Mouse (Mus musculus) kidney, adult 11 months (tissue): Measurements from ENCODE around the gene Tmem132d.

Experiments used
- DNase-seq: peaks from one replicate; pipeline ENCODE4 v3.0.0; 2022

The Tmem132d gene

DNA sequence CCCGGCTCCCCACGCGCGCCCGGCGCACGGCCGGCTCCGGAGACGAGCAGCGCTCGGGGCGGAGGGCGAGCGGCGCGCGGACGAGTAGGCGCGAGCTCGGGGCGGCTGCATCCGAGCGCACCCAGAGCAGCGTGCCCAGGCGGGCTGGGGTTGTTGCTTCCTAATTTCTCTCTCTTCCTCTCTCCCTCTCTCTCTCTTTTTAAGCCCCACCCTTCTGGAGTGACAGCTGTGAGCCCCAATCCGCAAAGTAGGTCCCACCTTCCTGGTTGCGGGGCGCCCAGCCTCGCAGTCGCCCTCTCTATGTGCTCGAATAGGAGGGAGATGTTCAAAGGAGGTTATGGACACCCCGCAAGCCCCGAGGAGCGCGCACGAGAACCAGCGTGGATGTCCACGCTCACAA lies at the start of gene Tmem132d:
Gene Tmem132d, minus strand, starts transcription at position 162 of the 400 bp plus-strand sequence.
- DNase-seq, result no peak

DNA sequence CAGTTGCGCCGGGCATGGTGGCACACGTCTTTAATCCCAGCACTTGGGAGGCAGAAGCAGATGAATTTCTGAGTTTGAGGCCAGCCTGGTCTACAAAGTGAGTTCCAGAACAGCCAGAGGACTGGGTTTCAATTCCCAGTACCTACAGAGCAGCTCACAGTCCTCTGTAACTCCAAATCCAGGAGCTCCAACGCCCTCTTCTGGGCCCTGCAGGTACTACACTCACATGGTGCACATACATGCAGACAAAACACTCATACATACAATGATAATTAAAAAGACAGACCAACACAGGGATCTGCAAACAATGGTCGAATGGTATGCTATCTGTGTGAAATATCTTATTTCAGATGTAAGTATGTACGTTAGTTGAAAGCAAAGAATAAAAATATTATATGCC lies 47.9 kb upstream of the Tmem132d start:
- DNase-seq, result no peak

DNA sequence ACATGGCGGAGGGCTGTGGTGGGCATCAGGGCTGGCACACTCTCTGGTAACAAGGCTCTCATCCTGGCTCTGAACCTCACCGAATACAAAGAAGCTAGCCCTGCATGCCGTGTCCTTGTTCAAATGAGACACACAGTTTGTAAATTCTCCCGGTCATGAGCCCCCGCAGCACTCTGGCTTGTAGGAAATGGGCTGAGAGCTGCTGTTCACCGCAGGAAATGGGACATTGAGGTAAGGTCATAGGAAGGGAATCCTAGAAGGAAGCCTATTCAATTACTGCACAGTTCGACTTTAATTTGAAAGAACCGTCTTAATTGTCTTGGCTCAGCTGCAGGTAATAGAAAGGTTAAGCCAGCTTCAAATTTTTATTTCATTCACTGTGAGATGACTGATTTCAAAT lies 42.5 kb upstream of the Tmem132d start:
- DNase-seq, result no peak

DNA sequence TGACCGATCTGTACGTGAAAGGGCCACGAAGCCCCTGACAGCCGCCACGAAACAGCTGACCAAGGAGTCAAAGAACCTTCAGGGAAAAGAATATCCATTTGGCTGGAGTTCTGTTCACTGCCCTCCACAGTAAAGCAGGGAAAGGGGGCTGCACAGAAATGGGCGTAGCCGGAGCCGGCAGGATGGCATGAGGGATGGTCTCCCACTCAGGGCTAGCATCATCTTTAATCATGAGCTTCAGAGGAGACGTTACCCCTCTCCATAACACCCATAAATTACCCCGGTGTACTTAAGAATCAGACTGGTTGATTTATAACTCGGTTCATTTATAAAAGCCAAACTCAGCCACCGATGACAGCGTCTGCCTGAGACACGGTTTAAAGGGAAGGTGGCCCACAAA lies 36.9 kb upstream of the Tmem132d start:
- DNase-seq, result no peak

DNA sequence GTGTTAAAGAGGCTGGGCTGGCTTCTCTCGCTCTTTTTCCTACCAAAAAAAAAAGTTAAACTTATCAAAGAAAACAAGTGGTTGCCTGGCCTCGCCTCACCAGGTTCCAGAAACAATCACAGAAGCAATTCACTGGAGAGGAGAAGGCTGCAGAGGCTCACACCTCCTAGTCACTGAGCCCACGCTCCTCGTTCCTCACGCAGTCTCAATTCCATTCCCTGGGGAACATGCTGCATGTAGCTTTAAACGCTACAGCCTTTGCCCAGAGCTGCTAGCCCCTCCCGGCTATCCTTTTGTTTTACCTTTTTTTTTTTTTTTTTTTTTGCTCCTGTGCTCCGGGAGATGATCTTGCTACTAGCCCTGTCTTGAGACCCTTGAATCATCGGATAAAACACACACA lies 31.6 kb upstream of the Tmem132d start:
- DNase-seq, result no peak

DNA sequence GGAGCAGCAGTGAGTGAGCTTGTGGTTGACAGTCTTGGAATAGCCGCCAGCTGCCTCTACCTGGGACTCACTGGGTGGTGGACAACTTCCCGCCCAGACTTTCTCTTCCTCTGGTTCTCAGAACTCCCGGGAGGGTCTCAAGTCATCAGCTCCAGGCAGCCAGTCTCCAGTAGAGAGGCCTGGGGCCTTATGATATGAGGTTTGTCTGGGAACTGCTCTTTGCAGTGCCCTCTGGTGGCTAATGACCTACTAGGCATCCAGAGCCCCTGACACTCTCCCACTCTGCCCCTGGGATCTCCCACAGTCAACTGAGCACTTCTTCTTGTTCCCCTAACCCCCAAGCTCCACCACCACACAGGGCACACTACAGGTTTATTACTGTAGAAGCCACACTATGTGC lies 27.7 kb upstream of the Tmem132d start:
- no peak for DNase-seq

DNA sequence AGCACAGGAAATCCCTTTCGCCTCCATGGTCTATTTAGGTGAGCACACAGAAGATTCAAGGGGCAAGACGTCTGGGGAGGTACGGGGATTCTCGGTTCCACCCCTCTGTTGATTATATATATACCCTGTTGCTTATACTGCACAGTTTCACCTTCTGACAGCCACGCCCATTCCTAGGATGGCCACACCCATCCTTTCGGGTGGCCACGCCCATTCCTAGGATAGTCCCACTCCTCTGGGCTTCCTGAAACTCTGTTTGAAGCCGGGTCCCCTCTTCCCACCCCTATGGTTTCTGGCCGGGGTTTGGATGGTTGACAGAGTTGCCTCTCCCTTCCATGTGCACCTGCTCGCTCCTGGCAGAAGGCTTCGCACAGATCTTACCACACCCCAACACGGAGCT lies 22.9 kb upstream of the Tmem132d start:
- no peak for DNase-seq

DNA sequence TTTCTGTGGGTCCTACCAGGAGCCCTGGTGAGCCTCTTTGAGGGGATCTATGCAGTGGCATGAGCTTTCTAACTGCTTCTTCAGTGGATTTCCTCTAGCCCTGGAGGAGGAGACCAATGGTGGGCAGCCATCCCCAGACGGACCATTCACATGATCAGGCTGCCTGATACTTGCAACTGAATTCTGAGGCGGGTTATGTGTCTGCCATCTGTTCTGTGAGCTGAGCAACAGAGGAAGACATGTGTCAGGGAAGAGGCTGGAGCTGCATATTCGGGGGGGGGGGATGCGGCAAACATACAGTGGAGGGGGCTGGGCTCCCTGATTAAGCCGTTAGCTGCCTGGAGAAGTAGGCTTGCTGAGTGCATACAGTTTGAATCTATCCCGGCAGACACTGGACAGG lies 19.3 kb upstream of the Tmem132d start:
- no peak for DNase-seq

DNA sequence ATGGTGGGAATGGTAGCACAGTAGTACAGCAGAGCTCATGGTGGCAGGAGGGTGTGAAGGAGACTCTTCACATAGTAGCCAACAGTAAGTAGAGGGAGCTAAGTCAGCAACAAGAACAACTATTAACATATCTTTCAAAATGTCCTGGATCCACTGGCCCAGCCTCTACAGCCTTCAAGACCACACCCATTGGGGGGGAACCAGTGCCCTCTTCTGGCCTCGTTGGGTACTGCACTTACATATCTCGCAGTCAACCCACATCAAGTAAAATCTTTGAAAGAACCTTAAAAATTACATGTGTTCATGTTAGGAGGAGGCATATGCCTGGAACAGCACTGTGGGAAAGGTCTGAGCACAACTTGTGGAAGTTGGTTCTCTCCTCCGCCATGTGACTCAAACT lies 17.9 kb upstream of the Tmem132d start:
- no peak for DNase-seq

DNA sequence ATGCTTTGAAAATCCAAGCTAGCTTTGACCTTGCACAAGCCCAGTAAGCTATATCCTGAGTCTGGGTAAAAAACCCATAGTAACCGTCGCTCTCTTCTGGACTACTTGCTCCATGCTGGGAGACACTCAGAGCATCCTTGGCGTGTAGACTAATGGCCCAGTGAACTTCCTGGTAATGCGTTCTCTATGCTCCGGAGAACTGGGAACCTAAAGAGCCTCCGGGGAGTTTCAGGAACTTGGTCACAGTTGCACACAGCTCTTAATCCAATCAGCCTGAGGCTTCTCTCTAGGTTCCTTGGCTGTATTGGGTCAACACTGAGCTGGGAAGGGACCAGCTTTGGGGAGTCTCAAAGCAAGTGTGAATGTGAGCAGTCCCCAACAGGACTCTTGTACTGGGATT lies 12.0 kb upstream of the Tmem132d start:
- no peak for DNase-seq

DNA sequence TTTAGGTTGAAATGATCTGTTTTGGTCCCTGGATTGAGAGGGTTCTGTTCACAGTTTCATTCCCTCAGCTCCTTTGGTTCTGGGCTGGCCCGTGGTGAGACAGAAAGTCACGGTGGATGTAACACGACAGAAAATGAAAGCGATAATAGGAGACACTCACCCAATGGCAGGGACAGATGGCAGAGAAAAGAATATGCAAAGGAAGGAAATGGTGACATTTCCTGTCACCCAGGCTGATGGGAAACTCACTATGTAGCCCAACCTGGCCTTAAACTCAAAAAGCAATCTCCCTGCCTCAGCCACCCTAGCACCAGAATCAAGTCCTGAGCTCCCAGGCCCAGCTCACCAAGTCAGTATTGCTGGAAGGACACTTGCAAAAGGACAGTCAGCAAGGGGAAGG lies 11.0 kb upstream of the Tmem132d start:
- DNase-seq, result no peak

DNA sequence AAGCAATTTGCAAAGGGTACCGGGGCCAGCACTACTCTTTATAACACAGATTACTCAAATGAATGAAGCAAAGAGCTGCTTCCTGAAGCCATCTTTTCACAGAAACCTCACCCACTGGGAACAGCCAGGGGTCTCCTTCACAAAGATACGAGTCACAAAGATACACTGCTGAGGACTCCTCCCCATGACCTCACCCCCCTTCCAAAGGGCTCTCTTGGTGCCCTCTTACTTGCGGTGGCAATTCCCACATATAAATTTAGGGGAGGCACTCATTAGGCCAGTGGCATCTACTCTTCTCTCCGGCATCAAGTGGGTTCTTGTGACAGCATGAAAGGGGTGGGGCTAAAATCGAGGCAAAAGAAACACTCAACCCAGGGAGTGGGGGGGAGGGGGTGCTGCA lies 8.2 kb upstream of the Tmem132d start:
- no peak for DNase-seq

DNA sequence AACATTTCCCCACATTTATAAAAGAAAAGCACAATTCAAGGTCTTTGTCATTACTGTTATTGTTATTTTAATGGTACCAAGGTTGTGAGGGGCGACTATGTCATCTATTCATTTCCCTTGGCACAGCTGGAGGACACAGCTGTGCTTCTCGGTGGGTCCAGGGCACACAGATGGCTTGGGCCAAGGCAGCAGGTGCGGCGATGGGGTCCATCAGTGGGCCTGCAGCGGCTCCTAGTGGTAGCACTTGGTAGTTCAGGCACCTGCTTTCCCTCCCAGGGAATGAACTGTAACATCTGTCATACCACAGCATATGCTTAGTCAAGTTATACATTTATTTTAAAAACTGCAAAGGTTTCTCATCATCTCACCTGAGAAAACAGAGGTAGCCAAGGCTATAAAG lies 7.0 kb upstream of the Tmem132d start:
- DNase-seq, result peak; percentile 12

DNA sequence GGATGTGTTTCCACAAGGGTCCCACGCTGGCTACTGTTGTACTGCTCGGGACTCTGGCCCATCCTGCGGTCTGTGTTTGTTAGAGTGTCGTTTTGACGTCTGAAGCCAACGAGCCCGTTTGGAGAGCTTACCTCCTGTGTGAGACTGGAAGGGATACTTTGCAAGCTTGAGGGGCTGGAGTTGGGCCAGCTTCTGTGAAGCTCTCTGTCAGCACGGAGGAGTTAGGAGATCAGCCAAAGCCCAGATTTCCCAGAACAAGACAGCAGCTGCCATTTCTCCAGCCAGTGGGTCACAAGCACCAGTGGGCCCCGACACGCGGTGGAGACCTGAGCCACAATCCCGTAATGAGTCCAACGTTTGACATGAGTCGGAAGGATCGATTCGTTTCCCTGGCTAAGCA lies 5.2 kb upstream of the Tmem132d start:
- DNase-seq, result no peak

DNA sequence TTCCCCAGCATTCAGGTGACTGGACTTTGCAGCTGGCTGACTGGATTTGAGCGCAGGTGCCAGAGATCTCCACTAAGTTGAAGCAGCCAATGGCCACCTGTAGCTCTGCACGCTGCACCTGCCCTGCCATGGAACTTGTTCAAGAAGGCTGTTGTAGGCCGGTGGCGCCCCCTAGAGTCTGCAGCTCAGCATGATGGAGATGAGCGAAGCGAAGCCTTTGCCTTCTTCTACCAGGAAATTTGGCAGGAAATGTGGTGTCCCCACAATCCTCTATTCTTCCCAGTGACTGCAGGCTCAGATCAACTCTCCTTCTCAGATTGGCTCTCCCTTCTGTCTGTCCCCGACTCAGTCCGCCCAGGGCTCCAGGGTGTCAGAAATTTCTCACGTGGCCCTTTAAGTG lies 4.0 kb upstream of the Tmem132d start:
- DNase-seq, result peak; percentile 4

DNA sequence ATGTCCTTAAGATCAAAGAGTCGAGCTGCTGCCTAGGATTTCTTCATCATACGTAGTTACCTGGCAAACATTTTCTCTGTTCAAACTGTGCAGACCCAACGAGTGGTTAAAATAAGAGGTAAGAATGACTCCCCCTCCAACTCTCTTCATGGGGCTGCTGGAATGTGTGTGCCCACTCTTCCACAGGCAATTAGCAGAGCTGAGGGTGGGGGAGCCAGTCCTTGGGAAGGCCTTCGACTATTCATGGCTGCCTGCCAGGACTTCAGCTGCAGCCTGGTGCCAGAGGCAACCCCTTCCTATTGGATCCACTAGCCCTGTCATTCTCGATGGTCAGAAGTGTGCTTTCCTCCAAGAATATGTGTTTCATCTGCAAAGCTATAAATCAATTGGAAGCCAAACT lies 2.8 kb upstream of the Tmem132d start:
- DNase-seq, result no peak

DNA sequence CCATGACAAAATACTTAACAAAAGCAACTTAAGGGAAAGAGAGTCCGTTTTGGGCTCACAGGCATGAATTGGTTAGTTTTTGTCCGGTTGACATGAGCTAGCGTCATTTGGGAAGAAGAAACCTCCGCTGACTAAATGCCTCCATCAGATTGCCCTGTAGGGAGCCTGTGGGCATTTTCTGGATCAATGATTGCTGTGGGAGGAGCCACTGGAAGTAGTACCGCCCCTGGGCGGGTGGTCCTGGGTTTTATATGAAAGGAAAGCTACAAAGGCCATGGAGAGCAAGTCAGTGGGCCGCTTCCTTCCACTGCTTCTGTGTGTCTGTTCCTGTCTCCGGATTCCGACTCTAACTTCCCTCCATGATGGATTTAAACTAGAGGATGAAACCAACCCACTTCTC lies 909 bp upstream of the Tmem132d start:
- DNase-seq, result no peak

DNA sequence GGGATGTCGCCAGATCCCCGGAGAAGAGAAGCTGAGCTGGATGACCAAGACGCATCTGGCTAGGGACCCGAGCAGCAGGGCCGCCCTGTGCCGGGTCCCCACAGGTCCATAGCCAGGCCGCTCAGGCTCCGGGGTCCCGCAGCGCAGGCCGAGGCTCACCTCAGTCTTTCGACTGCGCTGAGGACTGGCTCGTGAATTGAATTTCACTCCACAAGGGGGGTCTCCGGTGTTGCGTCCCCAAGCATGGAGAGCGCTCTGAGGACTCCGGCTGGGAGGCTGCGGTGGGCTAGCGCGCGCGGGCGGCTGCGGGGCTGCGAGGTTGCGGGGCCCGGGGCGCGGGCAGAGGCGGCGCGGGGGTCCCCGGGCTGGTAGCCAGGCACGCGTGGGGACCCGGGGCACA lies 455 bp downstream of the Tmem132d start:
- DNase-seq, result no peak

DNA sequence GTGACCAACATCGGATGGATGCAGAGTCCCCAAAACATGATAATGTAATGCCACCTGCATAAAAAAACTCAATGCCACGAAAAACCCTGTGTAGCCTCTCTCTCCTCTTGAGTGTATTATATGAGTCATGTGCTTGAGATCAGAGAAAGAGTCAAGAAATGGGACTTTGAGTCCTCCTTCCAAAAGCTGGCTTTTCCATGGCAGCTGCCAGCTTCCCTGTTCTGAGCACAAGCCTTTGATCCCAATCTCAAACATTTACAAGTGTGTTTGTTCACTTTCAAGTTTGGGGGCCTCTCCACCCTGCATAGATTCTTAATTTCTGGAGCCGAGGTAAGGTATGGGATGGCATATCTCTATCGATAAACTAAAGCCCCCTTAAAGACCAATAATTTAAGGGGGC lies 8.2 kb downstream of the Tmem132d start:
- DNase-seq, result no peak

DNA sequence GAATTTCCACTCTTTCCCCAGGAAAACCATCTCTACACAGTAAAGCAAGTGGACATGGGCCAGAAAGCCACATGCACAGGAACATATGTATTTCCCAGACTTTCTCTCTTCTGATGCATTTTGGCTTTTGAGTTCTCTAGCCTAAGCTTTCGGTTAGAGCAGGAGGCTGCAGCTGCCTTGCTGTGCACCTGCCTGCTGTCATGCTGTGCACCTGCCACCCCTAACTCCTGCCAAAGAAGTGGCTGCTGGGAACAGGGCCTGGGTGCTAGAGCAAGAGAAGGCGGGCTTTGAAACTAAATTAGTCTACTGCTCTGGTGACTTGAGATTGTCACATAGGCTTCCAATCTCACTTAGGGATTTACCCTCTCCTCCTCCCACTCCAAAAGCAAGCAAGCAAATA lies 8.7 kb downstream of the Tmem132d start:
- DNase-seq, result no peak

DNA sequence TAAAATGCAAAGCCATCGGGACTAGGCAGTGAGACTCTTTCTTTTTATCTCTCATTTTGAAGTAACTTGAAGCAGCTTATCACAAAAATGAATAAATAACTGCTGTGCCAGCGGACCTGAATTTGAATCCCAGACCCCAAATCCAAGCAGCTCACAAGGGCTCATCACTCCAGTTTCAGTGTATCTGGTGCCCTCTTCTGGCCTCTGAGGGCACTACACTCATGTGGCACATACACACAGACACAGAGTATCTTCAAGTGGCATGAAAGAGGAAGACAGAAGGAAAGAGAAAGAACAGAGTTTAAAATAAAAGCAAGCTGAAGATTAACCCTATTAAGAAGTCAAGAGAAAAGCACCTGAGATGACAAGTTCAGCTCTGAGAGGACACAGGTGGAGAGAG lies 10.8 kb downstream of the Tmem132d start:
- DNase-seq, result no peak

DNA sequence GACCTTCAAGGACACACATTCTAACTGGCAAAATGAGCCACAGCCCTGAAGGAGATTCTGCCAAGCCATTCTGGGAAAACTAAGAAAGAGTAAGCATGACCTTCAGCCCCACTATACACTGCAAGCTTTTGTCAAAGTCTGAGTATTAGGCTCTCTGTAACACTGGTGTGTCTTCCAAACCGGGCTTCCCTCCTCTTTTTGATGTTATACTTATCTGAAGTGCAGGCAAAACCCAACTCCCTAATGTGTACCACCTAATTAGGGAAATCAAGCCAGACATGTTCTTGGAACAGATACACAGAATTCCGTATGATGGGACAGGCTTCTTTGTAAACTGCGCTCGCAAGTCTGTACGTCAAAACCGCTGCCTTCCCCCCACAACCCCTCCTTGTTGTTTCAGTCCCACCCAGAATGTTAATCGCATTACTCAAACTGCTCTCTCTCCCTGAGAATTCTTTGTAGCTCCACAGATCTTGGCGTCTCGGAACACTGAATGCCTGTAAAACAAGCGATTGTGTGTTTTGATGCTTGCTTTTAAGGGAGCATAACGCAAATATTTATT lies 14.6 kb downstream of the Tmem132d start:
- no peak for DNase-seq

DNA sequence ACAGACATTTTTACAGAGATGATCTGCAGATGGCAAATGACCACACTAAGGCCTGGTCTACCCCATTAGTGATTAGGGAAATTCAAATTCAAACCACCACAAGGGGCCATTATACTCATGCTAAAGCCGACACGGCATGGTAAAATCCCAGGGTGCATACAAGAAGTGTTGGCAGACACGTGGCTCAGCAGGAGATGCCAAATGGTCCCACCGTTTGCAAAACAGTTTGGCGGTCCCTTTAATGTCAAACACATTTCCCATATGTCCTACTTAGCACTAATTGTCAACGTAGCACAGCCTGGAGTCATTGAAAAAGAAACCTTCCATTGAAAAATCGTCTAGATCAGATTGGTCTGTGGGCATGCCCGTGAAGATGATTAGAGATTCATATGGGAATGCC lies 18.8 kb downstream of the Tmem132d start:
- DNase-seq, result no peak

DNA sequence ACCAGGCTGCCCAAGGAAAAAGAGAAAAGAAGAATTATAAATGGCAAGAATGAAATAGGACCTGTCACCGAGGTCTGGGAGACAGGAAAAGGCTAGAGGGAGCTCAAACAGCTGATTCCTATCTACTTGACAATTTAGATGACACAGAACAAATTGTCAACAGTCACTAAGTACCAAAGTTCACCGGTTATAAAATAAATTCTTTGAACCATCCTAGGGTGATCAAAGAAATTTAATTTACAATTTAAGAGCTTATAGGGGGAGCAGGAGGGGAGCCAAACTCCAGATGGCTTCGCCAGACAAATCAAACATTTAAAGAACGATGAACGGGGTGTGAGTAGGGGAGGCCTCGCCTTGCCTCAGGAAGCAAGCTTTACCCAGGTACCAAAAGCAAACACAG lies 20.6 kb downstream of the Tmem132d start:
- DNase-seq, result no peak

DNA sequence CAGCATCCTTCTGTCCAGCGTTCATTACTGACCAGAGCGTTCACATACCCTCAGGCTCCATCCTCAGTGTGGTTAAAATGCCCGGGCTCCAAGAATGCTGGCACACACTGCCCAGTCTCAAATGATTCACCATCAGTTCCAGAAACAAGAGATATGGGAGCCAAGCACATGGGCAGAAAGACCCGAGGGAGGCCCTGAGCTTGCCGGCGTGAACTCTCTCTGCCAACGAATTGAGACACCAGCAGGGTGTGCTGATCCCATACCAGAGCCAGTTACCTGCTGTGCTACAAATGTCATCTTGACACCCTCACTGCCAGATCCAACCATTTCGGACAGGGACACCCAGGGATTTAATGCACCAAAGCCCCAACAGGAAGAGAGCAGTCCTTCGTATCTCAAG lies 25.3 kb downstream of the Tmem132d start:
- DNase-seq, result no peak

DNA sequence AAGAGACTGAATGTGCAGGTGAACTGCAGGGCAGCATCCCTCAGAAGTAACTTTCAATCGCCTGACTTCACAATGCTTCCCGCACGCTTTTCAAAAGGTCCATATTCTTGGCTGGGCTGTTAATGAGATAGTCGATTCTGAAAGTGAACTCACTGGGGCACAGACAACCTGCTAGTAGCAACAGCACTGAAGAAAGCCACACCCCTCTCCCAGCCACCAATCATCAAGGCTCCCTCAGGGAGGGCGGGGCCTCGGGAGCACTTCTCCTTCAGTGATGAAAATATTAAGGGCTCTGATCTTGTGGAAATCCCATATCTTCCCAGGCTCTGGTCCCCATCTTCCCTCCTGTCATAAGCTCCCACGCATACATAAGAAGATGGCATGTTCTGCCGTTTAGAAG lies 27.8 kb downstream of the Tmem132d start:
- DNase-seq, result no peak
